Mouse (Mus musculus): Measurements from ENCODE around the gene S1pr1. TPM values are rescaled to one million over a fixed set of nuclear protein-coding genes. Genes with fewer than 3 reads are reported as not detected.
A peak's percentile ranks its signal among the peaks of the same experiment; 100 is the strongest.

S1pr1 gene
- total RNA-seq, 4 experiments from 2014 or later = 85.9 to 113 (median 105) TPM

DNA sequence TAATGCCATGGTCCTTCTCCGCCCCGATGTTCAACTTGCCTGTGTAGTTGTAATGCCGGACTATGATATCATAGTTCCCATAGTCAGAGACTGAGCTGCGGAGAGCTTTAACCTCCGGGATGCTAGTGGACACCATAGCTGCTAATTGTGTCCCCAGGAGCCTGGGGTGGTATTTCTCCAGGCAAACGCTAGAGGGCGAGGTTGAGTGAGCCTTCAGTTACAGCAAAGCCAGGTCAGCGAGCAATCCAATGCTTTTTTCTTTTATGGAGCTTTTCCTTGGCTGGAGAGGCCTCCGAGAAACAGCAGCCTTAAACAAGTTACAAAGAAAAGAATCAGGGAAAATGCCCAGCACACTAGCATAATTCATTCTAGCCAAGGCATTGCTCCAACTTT is 2.1 kb downstream of the S1pr1 start:
- peak; percentile 12 to 53 for DNase-seq (ENCODE audit: low spot score in 2 of 2)

DNA sequence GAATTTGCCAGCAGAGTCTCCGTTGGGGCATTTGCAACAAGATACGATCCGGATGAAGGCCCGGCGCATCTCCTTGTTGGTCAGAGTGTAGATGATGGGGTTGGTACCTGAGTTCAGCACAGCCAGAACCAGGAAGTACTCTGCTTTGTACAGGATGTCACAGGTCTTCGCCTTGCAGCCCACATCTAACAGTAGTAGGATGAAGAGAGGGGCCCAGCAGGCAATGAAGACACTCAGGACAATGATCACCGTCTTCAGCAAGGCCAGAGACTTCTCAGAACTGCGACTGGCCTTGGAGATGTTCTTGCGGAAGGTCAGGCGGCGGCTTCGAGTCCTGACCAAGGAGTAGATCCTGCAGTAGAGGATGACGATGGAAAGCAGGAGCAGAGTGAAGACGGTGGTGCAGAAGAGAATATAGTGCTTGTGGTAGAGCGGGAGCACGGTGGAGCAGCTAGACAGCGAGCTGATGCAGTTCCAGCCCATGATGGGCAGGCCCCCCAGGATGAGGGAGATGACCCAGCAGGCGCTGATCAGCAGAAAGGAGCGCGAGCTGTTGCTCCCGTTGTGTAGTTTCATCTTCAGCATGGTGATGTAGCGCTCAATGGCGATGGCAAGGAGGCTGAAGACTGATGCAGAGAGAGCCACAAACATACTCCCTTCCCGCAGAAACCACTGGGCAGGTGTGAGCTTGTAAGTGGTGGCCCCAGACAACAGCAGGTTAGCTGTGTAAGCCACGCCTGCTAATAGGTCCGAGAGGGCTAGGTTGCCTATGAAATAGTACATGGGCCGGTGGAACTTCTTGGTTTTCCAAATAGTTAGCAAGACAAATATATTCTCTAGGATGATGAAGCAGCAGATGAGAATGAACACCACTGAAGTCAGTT is 2.7 kb downstream of the S1pr1 start:
- DNase-seq (ENCODE audit: low spot score in 2 of 2) = peak in 1 of 2 experiments; percentile 5

DNA sequence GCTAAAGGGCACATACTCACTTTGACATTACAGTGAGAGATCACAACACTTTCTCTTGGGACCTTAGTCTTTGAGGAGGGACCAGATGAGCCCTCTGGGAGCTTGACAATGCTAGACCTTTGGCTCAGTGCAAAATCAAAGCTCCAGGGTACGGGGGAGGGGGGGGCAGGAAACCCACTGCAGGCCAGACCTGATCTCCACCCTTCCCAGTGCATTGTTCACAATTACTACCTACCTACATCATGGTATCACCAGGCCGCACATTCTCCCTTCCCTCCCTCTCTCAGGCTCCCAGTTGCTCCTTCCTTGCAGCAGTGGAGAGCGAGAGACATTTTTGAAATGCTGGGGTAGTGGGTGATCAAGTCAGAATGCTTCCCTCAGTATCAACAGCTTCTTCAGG is 3.5 kb downstream of the S1pr1 start:
- DNase-seq (ENCODE audit: low spot score in 2 of 2) = no peak

DNA sequence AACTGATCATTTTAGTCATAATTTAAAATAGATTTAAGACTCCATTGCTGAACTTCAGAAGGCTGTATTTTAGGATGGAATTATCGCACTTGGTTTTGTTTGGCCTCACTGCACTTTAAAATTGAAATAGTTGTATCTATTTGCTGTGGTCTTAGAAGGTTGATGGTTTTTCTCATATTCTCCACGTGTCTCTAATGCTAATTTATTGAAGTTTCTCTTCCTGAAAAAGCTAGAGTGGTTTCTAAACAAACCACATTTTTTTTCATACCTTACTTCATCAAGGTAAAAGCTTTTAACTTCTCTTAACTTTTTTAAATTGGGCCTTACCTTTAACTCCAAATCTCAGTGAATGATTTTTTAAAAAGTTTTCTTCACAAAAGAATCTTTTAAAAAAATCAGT is 4.8 kb downstream of the S1pr1 start:
- no peak for DNase-seq (ENCODE audit: low spot score in 2 of 2)

DNA sequence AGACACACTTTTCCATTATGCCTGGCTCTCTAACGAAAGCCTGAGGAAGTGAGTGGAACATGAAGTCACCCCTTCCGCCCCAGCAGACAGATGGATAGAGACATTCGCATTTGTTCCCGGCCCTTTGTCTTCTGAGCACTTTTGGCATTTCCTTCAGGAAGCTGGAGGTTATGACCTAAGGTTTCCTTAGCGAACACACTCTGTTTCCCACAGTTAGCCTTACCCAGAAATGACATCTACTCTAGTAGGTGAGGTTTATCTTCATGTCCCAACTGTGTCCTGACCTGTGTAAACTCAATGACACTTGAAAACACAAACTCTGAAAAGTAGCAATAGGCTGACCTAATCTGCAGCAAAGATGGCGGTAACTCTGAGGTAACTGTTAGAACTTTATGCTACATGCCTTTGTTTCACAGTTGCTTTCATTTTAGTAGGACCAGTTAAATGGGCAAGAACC is 5.7 kb downstream of the S1pr1 start:
- DNase-seq (ENCODE audit: low spot score in 2 of 2) = no peak

DNA sequence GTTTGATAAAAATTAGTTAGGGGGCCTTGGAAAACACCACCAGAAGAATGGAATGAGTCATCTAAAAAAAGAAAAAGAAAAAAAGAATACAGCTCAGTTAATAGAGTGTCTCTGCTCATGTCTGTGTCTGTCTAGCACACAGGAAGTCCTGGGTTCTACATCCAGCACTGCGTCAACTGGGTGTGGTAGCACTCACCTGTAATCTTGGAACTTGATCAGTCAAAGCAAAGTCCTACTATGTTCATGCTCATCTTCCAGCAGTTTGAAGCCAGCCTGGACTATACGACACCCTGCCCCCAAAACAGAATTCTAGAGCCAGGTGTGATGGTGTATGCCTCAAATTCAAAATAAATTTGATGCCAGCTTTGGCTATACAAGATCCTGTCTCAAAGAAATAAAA is 8.1 kb downstream of the S1pr1 start:
- no peak for DNase-seq (ENCODE audit: low spot score in 2 of 2)

DNA sequence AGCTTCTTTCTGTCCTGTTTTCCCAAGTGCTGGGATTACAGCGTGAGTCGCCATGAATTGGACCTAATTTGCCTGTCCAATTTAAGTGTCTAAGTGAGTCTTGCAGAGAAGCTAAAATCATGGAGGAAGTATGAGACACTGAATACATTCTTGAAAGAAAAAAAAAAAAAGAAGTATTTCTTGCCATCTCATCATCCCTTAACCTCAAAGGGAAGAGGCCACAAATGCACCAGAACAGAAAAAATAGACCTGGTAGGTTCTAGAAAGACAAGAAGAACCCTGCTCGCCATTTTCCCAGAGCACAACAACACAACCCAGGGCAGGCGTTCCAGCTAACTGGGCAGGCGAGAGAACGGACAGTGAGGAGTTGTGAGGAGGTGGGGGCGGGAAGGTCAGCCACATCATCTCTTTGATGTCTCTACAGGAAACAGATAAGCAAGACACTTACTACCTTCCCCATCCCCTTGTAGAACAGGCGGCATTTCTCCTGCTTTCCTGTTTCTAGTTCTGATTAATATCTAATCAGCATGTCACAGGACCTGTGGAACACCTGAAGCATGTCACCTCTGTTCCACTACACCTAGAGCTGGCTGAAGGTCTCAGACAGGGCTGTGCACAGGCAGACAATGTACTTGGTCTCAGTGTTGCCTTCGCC is 10.5 kb downstream of the S1pr1 start:
- DNase-seq (ENCODE audit: low spot score in 2 of 2) = no peak

DNA sequence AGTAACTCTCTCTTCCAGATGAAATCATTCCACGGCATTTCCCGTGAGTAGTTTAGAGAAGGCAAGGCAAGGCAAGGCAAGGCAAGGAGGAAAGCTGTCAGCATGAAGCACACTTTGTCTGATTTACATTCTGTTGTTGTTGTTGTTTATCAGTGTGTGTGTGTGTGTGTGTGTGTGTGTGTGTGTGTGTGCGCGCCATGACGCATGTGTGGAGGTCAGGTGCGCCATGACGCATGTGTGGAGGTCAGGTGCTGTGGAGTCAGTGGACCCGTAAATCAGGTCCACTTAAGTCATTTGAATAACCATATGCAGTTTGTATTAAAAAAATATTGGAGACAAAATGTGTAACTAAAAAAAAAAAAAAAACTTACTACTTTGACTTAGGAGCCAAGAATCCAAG is 11.2 kb downstream of the S1pr1 start:
- DNase-seq (ENCODE audit: low spot score in 2 of 2) = no peak

DNA sequence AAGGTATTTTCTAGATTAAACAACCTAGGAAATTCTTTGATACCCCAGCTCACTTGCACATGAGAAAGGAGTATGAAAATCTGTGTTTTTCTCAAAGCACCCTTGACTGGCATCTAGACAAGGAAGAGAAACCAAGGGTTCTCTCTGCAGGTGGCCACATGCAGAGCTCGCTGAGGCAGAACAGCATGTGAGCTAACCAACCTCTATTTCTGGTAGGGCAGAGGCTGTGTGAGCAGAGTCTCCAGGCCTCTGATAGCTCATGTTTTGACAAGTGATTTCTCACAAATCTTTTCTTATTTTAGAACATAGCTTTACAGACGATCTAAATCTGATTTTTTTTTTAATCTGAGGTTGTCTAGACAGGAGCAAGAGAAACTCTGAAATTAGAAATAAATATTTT is 12.8 kb downstream of the S1pr1 start:
- DNase-seq (ENCODE audit: low spot score in 2 of 2) = no peak

DNA sequence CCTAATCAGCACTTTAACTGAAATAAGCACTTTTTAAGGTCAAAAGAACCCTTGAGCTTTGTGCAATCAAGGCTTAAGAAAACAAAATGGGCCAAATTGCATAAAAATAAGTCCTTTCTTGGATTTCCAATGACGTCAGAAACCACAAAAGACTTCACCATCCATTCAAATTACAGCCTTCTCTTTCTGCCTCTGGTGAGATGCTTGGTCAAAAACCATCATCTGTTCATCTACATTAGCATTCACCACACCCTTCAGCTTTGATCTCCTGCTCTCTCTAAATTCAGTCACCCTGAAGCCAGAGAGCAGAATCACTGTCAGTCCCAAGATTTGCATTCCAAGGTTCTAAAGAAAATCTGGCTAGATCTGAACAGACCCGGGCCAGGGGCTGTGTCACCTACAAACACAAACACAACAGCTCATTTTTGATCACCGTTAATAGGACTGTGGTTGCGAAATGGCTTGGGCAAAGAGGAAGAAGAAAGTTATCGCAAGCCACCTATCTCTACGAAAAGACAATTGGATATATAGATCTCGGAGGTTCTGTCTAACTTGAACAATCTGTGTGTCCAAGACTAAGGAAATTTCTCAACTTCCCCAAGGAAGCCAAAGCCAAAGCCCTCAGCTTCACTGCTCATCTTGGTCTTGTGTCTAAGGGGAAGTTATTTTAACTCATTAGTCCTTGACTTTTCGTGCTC is 19.5 kb downstream of the S1pr1 start:
- no peak for DNase-seq (ENCODE audit: low spot score in 2 of 2)

DNA sequence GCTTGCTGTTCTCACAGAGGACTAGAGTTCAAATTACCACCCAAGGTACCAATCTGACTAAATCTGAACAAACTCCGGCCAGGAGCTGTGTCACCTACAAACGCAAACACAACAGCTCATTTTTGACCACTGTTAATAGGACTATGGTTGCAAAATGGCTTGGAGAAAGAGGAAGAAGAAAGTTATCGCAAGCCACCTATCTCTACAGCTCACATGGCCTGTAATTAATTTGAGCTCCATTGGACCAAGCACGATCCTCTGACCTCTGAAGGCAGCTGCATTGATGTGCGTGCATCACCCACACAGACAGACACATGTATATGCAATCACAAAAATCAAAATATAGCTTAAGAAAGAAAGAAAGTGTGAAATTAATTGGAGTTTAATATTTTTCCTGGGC is 20.7 kb downstream of the S1pr1 start:
- no peak for DNase-seq (ENCODE audit: low spot score in 2 of 2)

DNA sequence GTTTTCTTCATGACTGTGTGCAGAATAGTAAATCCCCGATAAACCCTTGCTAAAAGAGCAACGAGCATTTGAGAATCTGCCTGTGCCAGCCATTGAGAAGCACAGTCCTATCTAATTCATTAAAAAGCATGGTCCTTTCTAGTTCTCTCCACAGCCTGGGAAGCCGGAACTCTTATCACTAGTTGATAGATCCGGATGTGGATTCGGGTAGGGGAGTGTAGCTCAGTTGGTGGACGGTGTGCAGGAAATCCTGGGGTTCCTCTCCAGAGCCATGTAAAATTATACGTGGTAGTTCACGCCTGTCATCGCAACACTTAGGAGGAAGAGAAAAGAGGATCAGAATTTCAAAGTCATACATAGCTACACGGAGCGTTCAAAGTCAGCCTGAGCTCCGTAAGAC is 21.5 kb downstream of the S1pr1 start:
- DNase-seq (ENCODE audit: low spot score in 2 of 2) = no peak

DNA sequence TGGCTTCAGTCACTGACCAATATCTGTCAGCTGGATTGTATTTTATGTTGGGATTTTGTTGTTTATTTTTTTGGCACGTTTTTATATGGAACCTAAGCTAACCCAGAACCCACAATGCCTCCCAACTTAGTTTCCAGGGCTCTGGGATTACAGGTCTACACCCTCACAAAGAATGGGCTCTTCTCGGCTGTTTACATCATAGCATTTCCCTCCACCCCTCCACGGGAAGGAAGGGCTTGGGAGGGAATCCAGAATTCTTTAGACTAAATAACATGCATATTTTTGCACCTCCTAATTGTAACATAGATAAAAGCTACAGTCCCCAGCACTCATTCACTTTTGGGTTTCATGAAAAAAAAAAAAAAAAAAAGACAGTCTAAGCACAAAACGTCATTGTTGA is 22.0 kb downstream of the S1pr1 start:
- DNase-seq (ENCODE audit: low spot score in 2 of 2) = no peak

DNA sequence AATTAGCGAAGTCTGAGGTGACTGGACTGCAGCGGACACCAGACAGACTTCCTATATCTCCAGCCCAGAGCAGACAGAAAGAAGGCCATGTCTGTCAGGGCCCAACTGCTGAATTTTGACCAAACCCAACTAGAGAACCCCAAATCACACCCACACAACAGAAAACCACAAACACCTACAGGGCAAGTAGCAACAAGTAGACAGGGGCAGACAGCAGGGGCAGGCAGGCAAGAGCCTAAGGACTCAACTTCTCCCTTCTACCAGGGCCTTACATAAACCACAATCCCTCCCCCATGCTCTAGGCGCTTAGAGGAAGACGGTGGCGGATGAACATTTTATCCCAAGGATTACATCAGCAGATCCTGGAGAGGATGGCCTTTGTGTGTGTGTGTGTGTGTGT is 22.5 kb downstream of the S1pr1 start:
- DNase-seq (ENCODE audit: low spot score in 2 of 2) = no peak

DNA sequence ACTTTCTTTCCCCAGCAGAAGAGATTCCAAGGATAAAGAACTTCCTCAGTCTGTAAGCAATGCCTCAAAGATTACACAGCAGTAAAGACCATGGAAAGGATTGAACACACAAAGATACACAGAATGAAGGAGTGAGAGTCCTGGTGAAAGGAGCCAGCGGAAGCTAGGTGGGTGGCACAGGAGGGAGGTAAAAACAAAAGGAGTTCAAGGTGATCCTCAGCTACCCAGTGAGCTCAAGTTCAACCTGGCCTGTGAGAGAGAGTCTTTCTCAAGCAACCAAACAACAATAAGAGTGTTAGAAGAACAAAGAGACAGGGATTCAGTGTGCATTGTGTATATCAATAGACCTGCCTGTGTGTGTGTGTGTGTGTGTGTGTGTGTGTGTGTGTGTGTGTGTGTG is 25.0 kb downstream of the S1pr1 start:
- DNase-seq (ENCODE audit: low spot score in 2 of 2) = no peak

DNA sequence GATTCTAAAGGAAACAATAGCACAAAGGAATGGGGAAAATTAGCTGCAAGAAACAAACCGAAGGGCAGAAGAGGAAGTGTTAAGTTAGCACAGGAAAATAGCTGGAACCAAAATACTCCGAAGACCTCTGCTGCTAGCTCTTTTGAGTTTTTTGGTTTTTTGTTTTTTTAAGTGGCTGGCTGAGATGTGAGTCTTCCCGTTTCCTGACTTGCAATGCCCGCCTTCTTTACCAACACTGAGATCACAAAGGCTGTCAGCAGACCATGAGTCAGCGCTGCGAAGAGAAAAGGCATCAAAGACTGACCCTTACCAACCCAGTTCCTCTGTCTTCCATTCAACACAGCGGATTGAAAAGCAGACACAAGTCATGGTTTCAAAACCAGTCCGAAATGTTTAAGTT is 25.5 kb downstream of the S1pr1 start:
- DNase-seq (ENCODE audit: low spot score in 2 of 2) = no peak

DNA sequence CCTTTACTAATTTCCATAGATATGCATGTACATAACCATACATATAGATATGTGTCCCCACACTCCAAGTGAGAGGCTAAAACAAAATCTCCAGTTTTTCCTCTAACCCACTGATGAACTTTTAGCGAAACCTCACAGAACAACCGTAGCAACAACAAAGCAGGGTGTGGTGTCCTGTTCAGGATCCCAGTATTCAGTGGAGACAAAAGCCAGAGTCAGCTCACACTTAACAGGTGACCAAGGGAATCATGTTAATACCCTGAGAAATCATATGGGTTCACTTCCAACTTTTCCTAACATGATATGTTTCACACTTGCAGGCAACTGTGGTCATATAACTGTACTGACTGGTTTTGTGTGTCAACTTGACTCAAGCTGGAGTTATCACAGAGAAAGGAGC is 27.1 kb downstream of the S1pr1 start:
- DNase-seq (ENCODE audit: low spot score in 2 of 2) = no peak

DNA sequence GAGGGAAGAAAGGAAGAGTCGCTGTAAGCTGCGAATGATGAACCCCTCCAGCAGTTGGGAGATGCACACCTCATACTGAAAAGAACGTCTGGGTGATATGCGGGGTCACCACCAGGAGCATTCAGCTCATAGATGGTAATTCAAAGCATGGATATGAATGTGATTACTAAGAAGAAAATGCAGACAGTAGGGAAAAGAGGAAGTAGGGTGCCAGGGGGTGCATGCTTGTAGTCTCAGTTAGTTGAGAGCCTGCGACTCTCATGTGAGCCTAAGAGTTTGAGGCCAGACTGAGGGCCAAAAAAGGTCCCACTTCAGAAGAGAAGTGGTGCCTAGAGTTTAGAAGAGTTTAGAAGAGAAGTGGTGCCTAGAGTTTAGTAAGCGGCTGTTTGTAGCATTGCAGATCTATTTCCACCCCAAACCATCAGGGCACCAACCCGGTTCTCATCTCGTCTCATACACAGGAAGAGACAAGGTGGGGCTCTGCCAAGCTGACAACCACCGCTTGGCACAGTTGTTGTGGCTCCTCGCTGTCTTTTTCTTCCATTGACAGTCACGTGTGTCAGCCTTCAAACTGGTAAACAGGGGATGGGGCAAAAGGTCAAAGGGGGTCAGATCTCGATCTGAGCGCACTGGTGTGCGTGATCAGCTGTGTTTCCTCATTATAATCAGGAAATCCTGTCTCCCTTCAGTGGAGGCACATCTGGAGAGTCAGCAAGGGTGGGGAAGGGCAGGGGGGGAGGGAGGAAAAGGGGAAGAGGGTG is 32.4 kb downstream of the S1pr1 start:
- DNase-seq (ENCODE audit: low spot score in 2 of 2) = no peak

DNA sequence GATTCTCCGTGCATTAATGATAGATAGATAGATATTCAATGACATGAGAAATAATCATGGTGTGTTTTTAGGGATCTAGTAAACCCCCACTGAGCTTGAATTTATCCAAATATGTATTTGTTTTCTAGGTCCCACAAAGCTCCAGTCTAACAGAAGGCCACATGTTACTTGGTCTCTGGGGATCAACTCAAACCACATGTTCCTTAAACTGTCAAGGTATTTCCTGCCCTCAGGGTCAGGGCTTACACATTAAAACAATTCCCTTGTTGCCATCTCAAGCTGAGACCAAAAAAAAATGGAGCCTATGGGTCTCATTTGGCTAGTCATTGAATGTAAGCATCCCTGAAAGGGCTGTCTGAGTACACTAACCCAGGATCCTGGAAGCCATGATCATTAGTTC is 33.7 kb downstream of the S1pr1 start:
- no peak for DNase-seq (ENCODE audit: low spot score in 2 of 2)

DNA sequence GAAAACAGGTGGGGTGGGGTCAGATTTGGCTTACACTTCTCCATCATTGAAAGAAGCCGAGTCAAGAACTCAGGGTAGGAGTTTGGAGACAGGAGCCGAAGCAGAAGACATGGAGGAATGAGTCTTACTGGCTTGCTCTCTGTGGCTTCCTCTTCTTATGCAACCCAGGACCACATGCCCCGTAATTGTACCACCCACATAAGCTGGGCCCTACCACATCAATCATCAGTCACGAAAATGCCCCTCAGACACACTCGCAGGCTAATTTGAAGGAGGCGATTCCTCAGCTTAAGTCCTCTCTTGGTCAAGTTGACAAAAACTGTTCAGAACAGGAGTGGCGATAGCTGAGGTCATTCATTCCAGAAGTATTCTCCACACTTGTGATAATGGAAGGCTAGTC is 35.9 kb downstream of the S1pr1 start:
- DNase-seq (ENCODE audit: low spot score in 2 of 2) = no peak

Data from left cerebral cortex, adult 8-10 months (tissue).